Mouse (Mus musculus) left cerebral cortex, adult 2 months (tissue): ENCODE data around the gene Lbh. TPM values are rescaled to one million over a fixed set of nuclear protein-coding genes. Genes with fewer than 3 reads are reported as not detected.

Experiments
- DNase-seq, 2 experiments: peaks; one replicate each; pipeline ENCODE4 v3.0.0; 2021 to 2022; ENCODE audit warnings: low spot score in 2 of 2, mixed read lengths in 1 of 2; ENCODE audit errors: extremely low spot score in 1 of 2
- H3K27ac ChIP-seq: fragments of 200-600 bp; 2 replicates; pipeline ENCODE4 v1.8.1; 2022
- H3K4me3 ChIP-seq: fragments of 200-600 bp; 2 replicates; pipeline ENCODE4 v1.8.1; 2022
- CTCF ChIP-seq: fragments of 200-600 bp; IDR thresholded peaks from 2 replicates; pipeline ENCODE4 v1.8.1; 2022; ENCODE audit warnings: antibody characterized with exemption, mild to moderate bottlenecking, moderate library complexity
- intact Hi-C: fragments of 180-260 bp; cut with DNase I; formaldehyde crosslinking; loops from one replicate; pipeline ENCODE4 v1.15.1; 2025
- total RNA-seq, 2 experiments: library from RNA; stranded (reverse); gene quantifications; 2 replicates each; pipeline ENCODE4 v1.2.3; 2021

Lbh gene
- total RNA-seq, 2 experiments from 2014 or later, result 37.5 to 37.8 TPM

GRCm38 (mm10) chr17:72917241-72918030 lies 669 bp upstream of the Lbh start:
- DNase-seq, result peak; percentile 32 to 57
- intact Hi-C loops, result loop anchor here (1.0 to 5.0 kb wide), 4 partner anchors 75 to 189 kb away; partner anchors contain the start of gene Lclat1
- Histone ChIP-seq H3K4me3 (peak overlapping the region; percentile 81), H3K27ac (peak overlapping the region; percentile 82)
- TF ChIP-seq CTCF, result peak; percentile 37

GRCm38 (mm10) chr17:72918571-72919541 lies 751 bp downstream of the Lbh start:
- H3K27ac ChIP-seq, result peak overlapping the region; percentile 82
- peak; percentile 34 for DNase-seq
- no peak for TF ChIP-seq CTCF
- H3K4me3 ChIP-seq, result peak overlapping the region; percentile 81
- intact Hi-C loops, result loop anchor here (1.0 to 5.0 kb wide), 4 partner anchors 73 to 188 kb away; partner anchors contain the start of gene Lclat1

- intact Hi-C loops, result loop anchor here (2.0 to 5.0 kb wide), 3 partner anchors 73 to 187 kb away; partner anchors contain the start of gene Lclat1
- TF ChIP-seq CTCF, result no peak
- peak overlapping the region; percentile 81 for H3K4me3 ChIP-seq
- peak overlapping the region; percentile 82; the same call in 1 of the 2 replicates for H3K27ac ChIP-seq
- no peak for DNase-seq
These were observed 1.5 kb downstream of the Lbh start for GRCm38 (mm10) chr17:72919641-72920040.

- intact Hi-C loops, result no loop called here
- no peak for DNase-seq
- TF ChIP-seq CTCF, result no peak
- peak overlapping the region; percentile 23 for H3K4me3 ChIP-seq
- no peak overlapping the region for H3K27ac ChIP-seq
These were observed 2.3 kb downstream of the Lbh start for GRCm38 (mm10) chr17:72920430-72920829.

GRCm38 (mm10) chr17:72920971-72921370 lies 2.9 kb downstream of the Lbh start:
- Histone ChIP-seq H3K4me3 (peak overlapping the region; percentile 23), H3K27ac (no peak overlapping the region)
- intact Hi-C loops, result no loop called here
- no peak for TF ChIP-seq CTCF
- DNase-seq, result no peak

GRCm38 (mm10) chr17:72922206-72922605 lies 4.1 kb downstream of the Lbh start:
- intact Hi-C loops, result no loop called here
- H3K4me3 ChIP-seq, result no peak overlapping the region
- TF ChIP-seq CTCF, result no peak
- H3K27ac ChIP-seq, result no peak overlapping the region
- no peak for DNase-seq

- no peak overlapping the region for H3K4me3 ChIP-seq
- TF ChIP-seq CTCF, result no peak
- intact Hi-C loops, result no loop called here
- no peak for DNase-seq
- peak overlapping the region; percentile 34; the same call in 1 of the 2 replicates for H3K27ac ChIP-seq
These were observed 5.2 kb downstream of the Lbh start for GRCm38 (mm10) chr17:72923283-72923682.

GRCm38 (mm10) chr17:72924295-72924694 lies 6.2 kb downstream of the Lbh start:
- H3K4me3 ChIP-seq, result no peak overlapping the region
- intact Hi-C loops, result loop anchor here (1.0 kb wide), 2 partner anchors 47 to 151 kb away; no protein-coding TSS in a partner anchor
- no peak for TF ChIP-seq CTCF
- DNase-seq, result peak; percentile 33 to 55
- H3K27ac ChIP-seq, result peak overlapping the region; percentile 34; the same call in 1 of the 2 replicates

GRCm38 (mm10) chr17:72925111-72925510 lies 7.0 kb downstream of the Lbh start:
- H3K4me3 ChIP-seq, result no peak overlapping the region
- intact Hi-C loops, result no loop called here
- DNase-seq, result no peak
- TF ChIP-seq CTCF, result no peak
- H3K27ac ChIP-seq, result peak overlapping the region; percentile 67

- no peak for TF ChIP-seq CTCF
- intact Hi-C loops, result no loop called here
- H3K27ac ChIP-seq, result peak overlapping the region; percentile 67
- no peak overlapping the region for H3K4me3 ChIP-seq
- DNase-seq, result peak in 1 of 2 experiments; percentile 51
These were observed 7.9 kb downstream of the Lbh start for GRCm38 (mm10) chr17:72925804-72926617.

- Histone ChIP-seq H3K4me3 (no peak overlapping the region), H3K27ac (peak overlapping the region; percentile 67)
- no peak for TF ChIP-seq CTCF
- DNase-seq, result no peak
- intact Hi-C loops, result no loop called here
These were observed 8.9 kb downstream of the Lbh start for GRCm38 (mm10) chr17:72926994-72927393.
